Mouse (Mus musculus) lung, postnatal 0 days (tissue): Measurements from ENCODE around the gene Alb. TPM values are rescaled to one million over a fixed set of nuclear protein-coding genes. Genes with fewer than 3 reads are reported as not detected.

ENCODE experiments used
- ATAC-seq: fragments of 200-750 bp; cut with Nextera tagmentation; 2 replicates; pipeline ENCODE4 v1.8.0; 2017; ENCODE audit warnings: moderate library complexity
- DNase-seq: peaks from one replicate; pipeline ENCODE4 v3.0.0-alpha.2; 2016; ENCODE audit warnings: low spot score
- H3K27ac ChIP-seq: fragments of 300-500 bp; sonication (generic); 2 replicates; pipeline ENCODE4 v1.5.1; 2014; ENCODE audit warnings: antibody characterized with exemption, mild to moderate bottlenecking, low read length, mixed read lengths
- H3K27me3 ChIP-seq: fragments of 300-500 bp; sonication (generic); replicated peaks from 2 replicates; pipeline ENCODE4 v1.6.1; 2014; ENCODE audit warnings: low read length, mixed read lengths; ENCODE audit not compliant: insufficient read depth
- H3K36me3 ChIP-seq: fragments of 300-500 bp; sonication (generic); 2 replicates; pipeline ENCODE4 v1.6.1; 2014; ENCODE audit warnings: low read length, mixed read lengths; ENCODE audit not compliant: insufficient read depth
- H3K4me1 ChIP-seq: fragments of 300-500 bp; sonication (generic); 2 replicates; pipeline ENCODE4 v1.6.1; 2014; ENCODE audit warnings: antibody characterized with exemption, low read depth, low read length, mixed read lengths; ENCODE audit not compliant: insufficient read depth
- H3K4me2 ChIP-seq: fragments of 300-500 bp; sonication (generic); replicated peaks from 2 replicates; pipeline ENCODE4 v1.6.1; 2014; ENCODE audit warnings: low read depth, mild to moderate bottlenecking, low read length, moderate library complexity, mixed read lengths
- H3K4me3 ChIP-seq: fragments of 300-500 bp; sonication (generic); 2 replicates; pipeline ENCODE4 v1.5.1; 2014; ENCODE audit warnings: low read depth, low read length
- H3K9ac ChIP-seq: fragments of 300-500 bp; sonication (generic); replicated peaks from 2 replicates; pipeline ENCODE4 v1.6.1; 2014; ENCODE audit warnings: low read depth, mild to moderate bottlenecking
- H3K9me3 ChIP-seq: fragments of 300-500 bp; sonication (generic); 2 replicates; pipeline ENCODE4 v1.6.1; 2016; ENCODE audit warnings: low read length, mixed read lengths
- CTCF ChIP-seq: IDR thresholded peaks from 2 replicates; pipeline ENCODE4 v1.5.1; 2016; ENCODE audit warnings: antibody characterized with exemption, mild to moderate bottlenecking
- EP300 ChIP-seq: IDR thresholded peaks from 2 replicates; pipeline ENCODE4 v1.6.1; 2016; ENCODE audit warnings: antibody characterized with exemption, mild to moderate bottlenecking, control low read depth
- WGBS: fragments of 180-500 bp; shearing (Covaris S2); extraction: QIAGEN DNeasy Blood & Tissue Kit; methylation state at CpG from one replicate; pipeline ENCODE4 v1.1.7; 2014; 5-methylcytosine and 5-hydroxymethylcytosine counted together
- polyA plus RNA-seq: library from polyadenylated mRNA; unstranded; fragments of >200 nt; fragmentation: Nextera tagmentation; extraction: Ambion mirVana; gene quantifications from 2 replicates; pipeline ENCODE4 v1.2.1, GENCODE M21; 2015

Alb gene
- polyA plus RNA-seq, 1 experiment from 2014 or later, result 3.2 TPM

DNA sequence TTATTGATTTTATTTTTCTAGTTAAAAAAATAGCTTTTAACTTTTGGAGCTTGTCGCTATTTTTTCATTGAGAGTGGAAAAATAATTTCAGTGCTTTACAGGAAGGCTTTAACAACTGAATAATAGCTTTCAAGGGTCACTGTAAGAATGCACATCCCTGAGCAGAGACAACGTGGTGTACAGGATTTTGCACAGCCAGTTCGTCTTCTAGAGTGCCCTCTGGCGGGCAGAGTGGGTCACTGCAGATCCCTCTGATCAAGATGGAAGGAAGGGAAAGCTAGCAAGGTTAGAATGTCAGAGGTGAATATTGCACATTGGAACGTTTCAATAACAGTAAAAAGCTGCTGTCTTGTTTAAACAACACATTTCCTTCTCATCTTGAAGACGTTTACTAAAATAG, 40.0 kb downstream of the Alb start:
- ATAC-seq, result no peak
- H3K4me3 ChIP-seq, result no peak overlapping the region
- 2% methylated on average over 6 of the region's 6 CpGs for WGBS
- no peaks in the 10 kb centered on the region for H3K4me1 ChIP-seq
- no peak overlapping the region for H3K4me2 ChIP-seq
- TF ChIP-seq CTCF, result peak; percentile 90
- TF ChIP-seq EP300, result no peak
- H3K9me3 ChIP-seq, result no peaks in the 10 kb centered on the region
- no peak overlapping the region for H3K27ac ChIP-seq
- no peaks in the 10 kb centered on the region for H3K36me3 ChIP-seq
- H3K9ac ChIP-seq, result no peak overlapping the region
- DNase-seq, result peak; percentile 51
- H3K27me3 ChIP-seq, result no peaks in the 10 kb centered on the region

DNA sequence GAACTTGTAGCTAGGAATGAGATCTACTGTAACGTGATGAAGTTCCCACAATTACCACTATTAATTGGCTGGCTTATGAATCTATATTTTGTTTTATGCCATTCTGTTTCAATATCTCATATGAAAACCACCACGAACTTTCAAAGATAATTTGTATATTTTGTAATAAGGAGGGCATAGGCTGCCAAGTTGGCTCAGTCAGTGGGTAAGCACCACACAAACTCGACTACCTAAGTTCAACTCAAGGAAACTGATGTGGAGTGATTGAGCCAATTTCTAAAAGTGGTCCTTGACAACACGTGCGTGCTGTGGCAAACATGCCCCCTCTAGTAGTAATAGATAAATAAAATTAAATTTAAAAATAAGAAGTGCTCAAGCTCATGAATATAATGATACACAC, 41.1 kb downstream of the Alb start:
- H3K27me3 ChIP-seq, result no peaks in the 10 kb centered on the region
- TF ChIP-seq CTCF (no peak), EP300 (no peak)
- no peaks in the 10 kb centered on the region for H3K4me1 ChIP-seq
- no peaks in the 10 kb centered on the region for H3K9me3 ChIP-seq
- 81% methylated on average over 5 of the region's 5 CpGs for WGBS
- no peak overlapping the region for H3K4me3 ChIP-seq
- no peak overlapping the region for H3K9ac ChIP-seq
- H3K36me3 ChIP-seq, result no peaks in the 10 kb centered on the region
- no peak for DNase-seq
- no peak for ATAC-seq
- no peak overlapping the region for H3K27ac ChIP-seq
- H3K4me2 ChIP-seq, result no peak overlapping the region

DNA sequence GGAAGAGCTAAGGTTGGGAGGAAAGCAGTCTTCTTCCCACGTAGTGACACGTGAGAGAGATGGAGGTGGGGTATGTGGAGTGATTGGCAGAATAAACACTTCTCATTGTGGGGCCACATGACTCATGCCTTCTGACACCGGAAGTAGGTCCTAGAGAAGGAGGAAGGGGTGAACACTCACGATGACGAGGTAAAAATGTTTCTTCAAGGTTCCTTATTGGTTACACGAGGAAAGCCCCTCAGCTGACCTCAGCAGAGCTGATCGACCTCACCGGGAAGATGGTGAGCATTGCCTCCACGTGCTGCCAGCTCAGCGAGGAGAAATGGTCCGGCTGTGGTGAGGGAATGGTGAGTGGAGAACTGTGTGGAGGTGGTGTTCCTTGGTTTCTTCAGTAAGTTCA, 44.0 kb downstream of the Alb start:
- no peak overlapping the region for H3K4me2 ChIP-seq
- H3K4me1 ChIP-seq, result no peaks in the 10 kb centered on the region
- no peak for ATAC-seq
- no peaks in the 10 kb centered on the region for H3K27me3 ChIP-seq
- WGBS, result 57% methylated on average over 11 of the region's 11 CpGs
- H3K9ac ChIP-seq, result no peak overlapping the region
- no peak for DNase-seq
- H3K36me3 ChIP-seq, result no peaks in the 10 kb centered on the region
- no peak overlapping the region for H3K27ac ChIP-seq
- no peaks in the 10 kb centered on the region for H3K9me3 ChIP-seq
- H3K4me3 ChIP-seq, result no peak overlapping the region
- TF ChIP-seq CTCF, result no peak
- TF ChIP-seq EP300, result no peak

DNA sequence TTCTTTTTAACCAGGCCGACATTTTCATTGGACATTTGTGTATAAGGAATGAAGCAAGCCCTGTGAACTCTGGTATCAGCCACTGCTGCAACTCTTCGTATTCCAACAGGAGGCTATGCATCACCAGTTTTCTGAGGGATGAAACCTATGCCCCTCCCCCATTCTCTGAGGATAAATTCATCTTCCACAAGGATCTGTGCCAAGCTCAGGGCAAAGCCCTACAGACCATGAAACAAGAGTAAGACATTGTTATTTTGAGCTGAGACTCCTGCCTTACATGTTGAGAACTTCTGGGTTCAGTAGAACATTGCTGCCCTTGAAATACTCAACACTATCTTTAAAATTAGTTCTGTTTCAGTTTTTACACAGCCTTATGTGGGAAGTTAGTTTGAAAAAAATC, 45.8 kb downstream of the Alb start:
- 63% methylated on average over 2 of the region's 2 CpGs for WGBS
- Histone ChIP-seq H3K4me1 (no peaks in the 10 kb centered on the region), H3K4me3 (no peak overlapping the region), H3K27me3 (no peaks in the 10 kb centered on the region), H3K27ac (no peak overlapping the region), H3K9ac (no peak overlapping the region), H3K4me2 (no peak overlapping the region), H3K36me3 (no peaks in the 10 kb centered on the region), H3K9me3 (no peaks in the 10 kb centered on the region)
- DNase-seq (no peak), ATAC-seq (no peak)
- TF ChIP-seq CTCF (no peak), EP300 (no peak)

DNA sequence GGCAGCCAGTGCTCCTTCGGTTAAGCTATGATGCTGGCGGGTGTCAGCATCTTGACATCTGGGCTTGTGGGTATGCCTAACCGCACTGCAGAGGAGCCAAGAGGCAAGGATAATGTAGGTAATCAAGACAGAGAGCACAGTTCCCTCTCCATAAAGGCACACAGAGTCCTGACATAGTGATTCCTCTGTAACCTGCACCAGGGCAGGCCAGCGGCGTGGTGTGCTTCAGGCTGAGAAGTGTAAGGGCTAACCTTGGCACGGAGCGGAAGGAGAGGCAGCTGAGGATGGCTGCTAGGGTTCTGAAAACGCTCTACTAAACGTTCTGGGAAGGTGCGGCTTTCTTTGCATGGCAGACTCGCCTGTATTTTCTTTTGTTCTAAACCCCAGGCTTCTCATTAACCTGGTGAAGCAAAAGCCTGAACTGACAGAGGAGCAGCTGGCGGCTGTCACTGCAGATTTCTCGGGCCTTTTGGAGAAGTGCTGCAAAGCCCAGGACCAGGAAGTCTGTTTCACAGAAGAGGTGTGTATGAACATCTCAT, 46.8 kb downstream of the Alb start:
- Histone ChIP-seq H3K4me3 (no peak overlapping the region), H3K9ac (no peak overlapping the region), H3K27ac (no peak overlapping the region), H3K9me3 (no peaks in the 10 kb centered on the region), H3K4me2 (no peak overlapping the region), H3K4me1 (no peaks in the 10 kb centered on the region), H3K27me3 (no peaks in the 10 kb centered on the region), H3K36me3 (no peaks in the 10 kb centered on the region)
- DNase-seq, result no peak
- ATAC-seq, result no peak
- 65% methylated on average over 13 of the region's 13 CpGs for WGBS
- TF ChIP-seq CTCF (no peak), EP300 (no peak)

DNA sequence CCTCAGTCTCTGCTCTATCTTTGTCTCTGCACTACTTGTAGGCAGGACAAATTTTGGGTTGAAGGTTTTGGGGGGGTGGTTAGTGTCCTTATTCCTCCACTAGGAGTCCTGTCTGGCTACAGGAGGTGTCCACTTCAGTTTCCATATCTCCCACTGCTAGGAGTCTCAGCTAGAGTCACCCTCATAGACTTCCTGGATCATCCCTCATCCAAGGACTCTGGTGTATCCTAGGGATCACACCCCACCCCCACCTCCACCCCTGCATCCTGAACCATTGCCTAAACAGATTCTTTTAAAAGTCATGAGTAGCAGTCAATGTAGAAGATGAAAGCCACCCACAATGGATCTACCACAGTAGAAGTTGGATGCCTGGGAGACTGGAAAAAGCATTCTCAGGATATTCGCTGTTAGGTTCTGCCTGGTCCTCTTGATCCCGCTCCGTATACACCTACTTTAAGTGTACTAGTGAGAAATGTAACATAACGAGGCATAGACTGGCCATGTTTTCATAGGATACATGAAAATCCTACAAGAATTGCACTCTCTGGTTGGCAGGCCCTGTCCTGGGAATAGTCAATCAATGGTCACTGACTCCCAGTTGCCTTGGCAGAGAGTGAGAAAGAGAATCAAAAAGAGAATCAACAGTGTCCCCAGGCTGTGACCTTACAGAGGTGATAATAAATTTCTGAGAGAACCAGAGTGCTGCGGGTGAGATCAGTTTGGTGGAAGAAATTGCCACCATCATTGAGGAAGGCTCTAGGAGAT, 49.3 kb downstream of the Alb start:
- no peaks in the 10 kb centered on the region for H3K9me3 ChIP-seq
- H3K4me2 ChIP-seq, result no peak overlapping the region
- TF ChIP-seq CTCF (no peak), EP300 (no peak)
- H3K36me3 ChIP-seq, result no peaks in the 10 kb centered on the region
- H3K9ac ChIP-seq, result no peak overlapping the region
- 89% methylated on average over 5 of the region's 5 CpGs for WGBS
- no peaks in the 10 kb centered on the region for H3K27me3 ChIP-seq
- no peak for ATAC-seq
- no peak overlapping the region for H3K27ac ChIP-seq
- no peaks in the 10 kb centered on the region for H3K4me1 ChIP-seq
- no peak overlapping the region for H3K4me3 ChIP-seq
- no peak for DNase-seq
